Mouse (Mus musculus): ENCODE data around the gene Glipr1l1. TPM values are rescaled to one million over a fixed set of nuclear protein-coding genes. Genes with fewer than 3 reads are reported as not detected.
"Not testable (repeated sequence)": the region's sequence is repeated elsewhere in the genome, so short reads cannot be mapped to it uniquely, and the experiment has no call there.

Glipr1l1 gene
- not detected in 2 replicates for total RNA-seq (2015)
- not detected in 2 replicates for total RNA-seq (2017)

- peak; percentile 100 for ATAC-seq (ENCODE audit: poor library complexity, severe bottlenecking)
These were observed at the start of gene Glipr1l1 for GRCm38 (mm10) chr10:112059702-112060582. TSS of gene Glipr1l1 (plus strand) at chr10:112060189.

- ATAC-seq (ENCODE audit: poor library complexity, severe bottlenecking), result peak; percentile 77
These were observed 36.4 kb upstream of the Glipr1l1 start for GRCm38 (mm10) chr10:112023585-112023984.

- ATAC-seq (ENCODE audit: poor library complexity, severe bottlenecking), result peak; percentile 57
These were observed 31.3 kb upstream of the Glipr1l1 start for GRCm38 (mm10) chr10:112028689-112029088.

GRCm38 (mm10) chr10:112043523-112043922 is 16.5 kb upstream of the Glipr1l1 start:
- peak; percentile 76 for ATAC-seq (ENCODE audit: poor library complexity, severe bottlenecking)

- not testable (repeated sequence) for ATAC-seq (ENCODE audit: poor library complexity, severe bottlenecking)
These were observed 15.7 kb upstream of the Glipr1l1 start for GRCm38 (mm10) chr10:112044283-112044682.

GRCm38 (mm10) chr10:112051220-112051619 is 8.8 kb upstream of the Glipr1l1 start:
- peak; percentile 96 for ATAC-seq (ENCODE audit: poor library complexity, severe bottlenecking)

GRCm38 (mm10) chr10:112051956-112052355 is 8.0 kb upstream of the Glipr1l1 start:
- ATAC-seq (ENCODE audit: poor library complexity, severe bottlenecking), result peak; percentile 87

- ATAC-seq (ENCODE audit: poor library complexity, severe bottlenecking), result not testable (repeated sequence)
These were observed 570 bp downstream of the Glipr1l1 start for GRCm38 (mm10) chr10:112060583-112060934.

GRCm38 (mm10) chr10:112080044-112080443 is 20.1 kb downstream of the Glipr1l1 start:
- peak; percentile 60; the same call in 1 of the 2 replicates for ATAC-seq (ENCODE audit: poor library complexity, severe bottlenecking)

GRCm38 (mm10) chr10:112083157-112083556 is 23.2 kb downstream of the Glipr1l1 start, which contains the start of gene Glipr1l2:
TSS of gene Glipr1l2 (plus strand) at chr10:112083354.
- no peak for ATAC-seq (ENCODE audit: poor library complexity, severe bottlenecking)

- peak; percentile 46; the same call in 1 of the 2 replicates for ATAC-seq (ENCODE audit: poor library complexity, severe bottlenecking)
These were observed 45.8 kb downstream of the Glipr1l1 start for GRCm38 (mm10) chr10:112105785-112106184.

- peak; percentile 67 for ATAC-seq (ENCODE audit: poor library complexity, severe bottlenecking)
These were observed 50.4 kb downstream of the Glipr1l1 start for GRCm38 (mm10) chr10:112110401-112110800.

GRCm38 (mm10) chr10:112125090-112125489 is 65.1 kb downstream of the Glipr1l1 start:
- ATAC-seq (ENCODE audit: poor library complexity, severe bottlenecking), result not testable (repeated sequence)

GRCm38 (mm10) chr10:112127682-112128230 is 67.8 kb downstream of the Glipr1l1 start:
- ATAC-seq (ENCODE audit: poor library complexity, severe bottlenecking), result not testable (repeated sequence)

Other genes starting within 250 kb of the Glipr1l1 start
- gene Krr1, start 87.5 kb upstream of the Glipr1l1 start, total RNA-seq (2015), result 46.2 and 50.3 TPM in 2 replicates
- 29.0 and 33.3 TPM in 2 replicates for gene Krr1, start 87.5 kb upstream of the Glipr1l1 start, total RNA-seq (2017)
- 703 and 727 TPM in 2 replicates for gene Glipr1, start 57.6 kb upstream of the Glipr1l1 start, total RNA-seq (2015)
- 548 and 598 TPM in 2 replicates for gene Glipr1, start 57.6 kb upstream of the Glipr1l1 start, total RNA-seq (2017)
- not detected in 2 replicates for gene Glipr1l2, start 23.2 kb downstream of the Glipr1l1 start, total RNA-seq (2015)
- not detected in 2 replicates for gene Glipr1l2, start 23.2 kb downstream of the Glipr1l1 start, total RNA-seq (2017)
- not detected in 2 replicates for gene Glipr1l3, start 100.1 kb downstream of the Glipr1l1 start, total RNA-seq (2015)
- not detected in 2 replicates for gene Glipr1l3, start 100.1 kb downstream of the Glipr1l1 start, total RNA-seq (2017)
- not detected in 2 replicates for gene Caps2, start 103.4 kb downstream of the Glipr1l1 start, total RNA-seq (2015)
- gene Caps2, start 103.4 kb downstream of the Glipr1l1 start, total RNA-seq (2017), result not detected in 2 replicates
- not detected in 2 replicates for gene Kcnc2, start 210.9 kb downstream of the Glipr1l1 start, total RNA-seq (2015)
- gene Kcnc2, start 210.9 kb downstream of the Glipr1l1 start, total RNA-seq (2017), result not detected in 2 replicates